Mouse (Mus musculus): Measurements from ENCODE around the gene Gm28035.

- TF ChIP-seq TCF3 (IDR thresholded peaks at IDR 0.05; ENCODE audit: insufficient read length, low read depth): no peak
- TF ChIP-seq POLR2A (IDR thresholded peaks at IDR 0.05; ENCODE audit: insufficient read length, low read depth): no peak
- TF ChIP-seq POLR2AphosphoS2 (IDR thresholded peaks at IDR 0.05; ENCODE audit: insufficient read length, low read depth): no peak
- TF ChIP-seq MAX (IDR thresholded peaks at IDR 0.05; ENCODE audit: low read depth): no peak
- no peak for TF ChIP-seq E2F4 (IDR thresholded peaks at IDR 0.05; ENCODE audit: insufficient read depth)
- no peak for TF ChIP-seq TCF12 (IDR thresholded peaks at IDR 0.05; ENCODE audit: insufficient read depth, poor library complexity, severe bottlenecking)
- TF ChIP-seq SRF (IDR thresholded peaks at IDR 0.05; ENCODE audit: control insufficient read depth, insufficient read length, low read depth): no peak
- TF ChIP-seq MYOD1 (IDR thresholded peaks at IDR 0.05; ENCODE audit: control insufficient read depth in 1 of 3, insufficient read length in 2 of 3, low read depth in 2 of 3): no peak
- no peak for TF ChIP-seq USF1 (IDR thresholded peaks at IDR 0.05; ENCODE audit: low read depth)
- no peak for TF ChIP-seq CEBPB (IDR thresholded peaks at IDR 0.05; ENCODE audit: insufficient read depth, poor library complexity, severe bottlenecking)
- no peak for TF ChIP-seq REST (IDR thresholded peaks at IDR 0.05; ENCODE audit: insufficient read depth, insufficient read length)
- TF ChIP-seq MYOG (IDR thresholded peaks at IDR 0.05; ENCODE audit: control insufficient read depth in 1 of 3, insufficient read depth in 1 of 3, insufficient read length in 2 of 3, low read depth in 2 of 3): no peak
These were observed 4.3 kb downstream of the Gm28035 start for GRCm38 (mm10) chr2:30244595-30245178.
